Mouse (Mus musculus): ENCODE measurements around the gene Pspn. TPM values are rescaled to one million over a fixed set of nuclear protein-coding genes. Genes with fewer than 3 reads are reported as not detected.

The Pspn gene
- total and polyA plus RNA-seq, 2 experiments from 2014 or later = 0.37 TPM; not detected in 1

GRCm38 (mm10) chr17:56950915-56951314 lies 48.9 kb downstream of the Pspn start:
- Histone ChIP-seq H3K4me2 (ENCODE audit: low read depth, low read length, poor library complexity, severe bottlenecking) (no peak overlapping the region), H3K4me3 (ENCODE audit: low read depth, low read length) (no peak overlapping the region), H3K4me1 (ENCODE audit: insufficient read depth, low read length) (no peaks in the 10 kb centered on the region), H3K9me3 (ENCODE audit: low read length) (0 out of 2 replicates have a peak, but pooled peaks cover 4% of the 10 kb centered on the region), H3K36me3 (ENCODE audit: insufficient read depth, low read length) (no peaks in the 10 kb centered on the region), H3K9ac (replicated peaks; ENCODE audit: low read length, poor library complexity, severe bottlenecking) (no peak overlapping the region), H3K27ac (ENCODE audit: low read depth, low read length) (no peak overlapping the region), H3K27me3 (ENCODE audit: insufficient read depth, low read length) (no peaks in the 10 kb centered on the region)
- ATAC-seq (ENCODE audit: low FRiP score) (no peak), DNase-seq (ENCODE audit: low spot score) (no peak)
- 13% methylated on average over 3 of the region's 3 CpGs for WGBS
- TF ChIP-seq CTCF (IDR thresholded peaks at IDR 0.05) = peak; percentile 67

Other genes with a start within 250 kb of the Pspn start
- 12.5 and 13.4 TPM in 2 replicates for gene Nrtn, start 242.5 kb downstream of the Pspn start, total RNA-seq (2014; rRNA removed)
- 7.4 and 8.0 TPM in 2 replicates for gene Nrtn, start 242.5 kb downstream of the Pspn start, polyA plus RNA-seq (2015; fragmentation: Nextera tagmentation; extraction: Ambion mirVana)
- 91.0 and 93.8 TPM in 2 replicates for gene Dus3l, start 235.3 kb downstream of the Pspn start, total RNA-seq (2014; rRNA removed)
- gene Dus3l, start 235.3 kb downstream of the Pspn start, polyA plus RNA-seq (2015; fragmentation: Nextera tagmentation; extraction: Ambion mirVana) = 103 and 114 TPM in 2 replicates
- gene Prr22, start 229.8 kb downstream of the Pspn start, total RNA-seq (2014; rRNA removed) = 0.44 and 1.3 TPM in 2 replicates
- 0.61 and 1.1 TPM in 2 replicates for gene Prr22, start 229.8 kb downstream of the Pspn start, polyA plus RNA-seq (2015; fragmentation: Nextera tagmentation; extraction: Ambion mirVana)
- 5.1 and 5.7 TPM in 2 replicates for gene Rfx2, start 169.0 kb downstream of the Pspn start, total RNA-seq (2014; rRNA removed)
- gene Rfx2, start 169.0 kb downstream of the Pspn start, polyA plus RNA-seq (2015; fragmentation: Nextera tagmentation; extraction: Ambion mirVana) = 2.3 and 3.0 TPM in 2 replicates
- gene Acsbg2, start 125.6 kb downstream of the Pspn start, total RNA-seq (2014; rRNA removed) = 0.11 TPM in 1 of 2 replicates, not detected in the other
- gene Acsbg2, start 125.6 kb downstream of the Pspn start, polyA plus RNA-seq (2015; fragmentation: Nextera tagmentation; extraction: Ambion mirVana) = not detected in 2 replicates
- gene 1700061G19Rik, start 124.5 kb downstream of the Pspn start, total RNA-seq (2014; rRNA removed) = not detected in 2 replicates
- 0.45 and 0.72 TPM in 2 replicates for gene 1700061G19Rik, start 124.5 kb downstream of the Pspn start, polyA plus RNA-seq (2015; fragmentation: Nextera tagmentation; extraction: Ambion mirVana)
- gene Mllt1, start 64.6 kb downstream of the Pspn start, total RNA-seq (2014; rRNA removed) = 136 and 145 TPM in 2 replicates
- 60.2 and 63.5 TPM in 2 replicates for gene Mllt1, start 64.6 kb downstream of the Pspn start, polyA plus RNA-seq (2015; fragmentation: Nextera tagmentation; extraction: Ambion mirVana)
- gene Acer1, start 17.9 kb downstream of the Pspn start, total RNA-seq (2014; rRNA removed) = not detected in 2 replicates
- gene Acer1, start 17.9 kb downstream of the Pspn start, polyA plus RNA-seq (2015; fragmentation: Nextera tagmentation; extraction: Ambion mirVana) = not detected in 2 replicates
- gene Clpp, start 9.7 kb downstream of the Pspn start, total RNA-seq (2014; rRNA removed) = 126 and 139 TPM in 2 replicates
- gene Clpp, start 9.7 kb downstream of the Pspn start, polyA plus RNA-seq (2015; fragmentation: Nextera tagmentation; extraction: Ambion mirVana) = 158 and 170 TPM in 2 replicates
- gene Alkbh7, start 2.7 kb downstream of the Pspn start, total RNA-seq (2014; rRNA removed) = 44.3 and 64.8 TPM in 2 replicates
- gene Alkbh7, start 2.7 kb downstream of the Pspn start, polyA plus RNA-seq (2015; fragmentation: Nextera tagmentation; extraction: Ambion mirVana) = 75.5 and 75.8 TPM in 2 replicates
- 37.8 and 47.8 TPM in 2 replicates for gene Gtf2f1, start 11.3 kb upstream of the Pspn start, total RNA-seq (2014; rRNA removed)
- 66.4 and 67.5 TPM in 2 replicates for gene Gtf2f1, start 11.3 kb upstream of the Pspn start, polyA plus RNA-seq (2015; fragmentation: Nextera tagmentation; extraction: Ambion mirVana)
- gene Gm17949, start 11.5 kb upstream of the Pspn start, total RNA-seq (2014; rRNA removed) = 0.22 TPM in 1 of 2 replicates, not detected in the other
- 0.38 TPM in 2 replicates for gene Gm17949, start 11.5 kb upstream of the Pspn start, polyA plus RNA-seq (2015; fragmentation: Nextera tagmentation; extraction: Ambion mirVana)
- gene Khsrp, start 31.5 kb upstream of the Pspn start, total RNA-seq (2014; rRNA removed) = 73.6 and 76.9 TPM in 2 replicates
- gene Khsrp, start 31.5 kb upstream of the Pspn start, polyA plus RNA-seq (2015; fragmentation: Nextera tagmentation; extraction: Ambion mirVana) = 25.3 and 31.6 TPM in 2 replicates
- 0.85 TPM in 1 of 2 replicates, not detected in the other for gene Slc25a41, start 41.6 kb upstream of the Pspn start, total RNA-seq (2014; rRNA removed)
- not detected in 2 replicates for gene Slc25a41, start 41.6 kb upstream of the Pspn start, polyA plus RNA-seq (2015; fragmentation: Nextera tagmentation; extraction: Ambion mirVana)
- 6.2 and 8.5 TPM in 2 replicates for gene Crb3, start 59.1 kb upstream of the Pspn start, total RNA-seq (2014; rRNA removed)
- 3.5 and 5.1 TPM in 2 replicates for gene Crb3, start 59.1 kb upstream of the Pspn start, polyA plus RNA-seq (2015; fragmentation: Nextera tagmentation; extraction: Ambion mirVana)
- gene Slc25a23, start 59.8 kb upstream of the Pspn start, total RNA-seq (2014; rRNA removed) = 109 and 146 TPM in 2 replicates
- gene Slc25a23, start 59.8 kb upstream of the Pspn start, polyA plus RNA-seq (2015; fragmentation: Nextera tagmentation; extraction: Ambion mirVana) = 42.9 and 44.5 TPM in 2 replicates
- gene Dennd1c, start 78.5 kb upstream of the Pspn start, total RNA-seq (2014; rRNA removed) = 0.27 and 1.0 TPM in 2 replicates
- 1.9 and 2.3 TPM in 2 replicates for gene Dennd1c, start 78.5 kb upstream of the Pspn start, polyA plus RNA-seq (2015; fragmentation: Nextera tagmentation; extraction: Ambion mirVana)
- 186 and 206 TPM in 2 replicates for gene Tubb4a, start 87.8 kb upstream of the Pspn start, total RNA-seq (2014; rRNA removed)
- gene Tubb4a, start 87.8 kb upstream of the Pspn start, polyA plus RNA-seq (2015; fragmentation: Nextera tagmentation; extraction: Ambion mirVana) = 408 and 417 TPM in 2 replicates
- 2.2 and 3.8 TPM in 2 replicates for gene Tnfsf9, start 105.3 kb upstream of the Pspn start, total RNA-seq (2014; rRNA removed)
- 3.6 and 4.5 TPM in 2 replicates for gene Tnfsf9, start 105.3 kb upstream of the Pspn start, polyA plus RNA-seq (2015; fragmentation: Nextera tagmentation; extraction: Ambion mirVana)
- 0.82 TPM in 1 of 2 replicates, not detected in the other for gene Cd70, start 149.8 kb upstream of the Pspn start, total RNA-seq (2014; rRNA removed)
- 1.2 and 1.4 TPM in 2 replicates for gene Cd70, start 149.8 kb upstream of the Pspn start, polyA plus RNA-seq (2015; fragmentation: Nextera tagmentation; extraction: Ambion mirVana)
- not detected in 2 replicates for gene Tnfsf14, start 194.2 kb upstream of the Pspn start, total RNA-seq (2014; rRNA removed)
- not detected in 2 replicates for gene Tnfsf14, start 194.2 kb upstream of the Pspn start, polyA plus RNA-seq (2015; fragmentation: Nextera tagmentation; extraction: Ambion mirVana)
- gene C3, start 228.1 kb upstream of the Pspn start, total RNA-seq (2014; rRNA removed) = 0.49 and 8.6 TPM in 2 replicates
- 1.7 and 2.9 TPM in 2 replicates for gene C3, start 228.1 kb upstream of the Pspn start, polyA plus RNA-seq (2015; fragmentation: Nextera tagmentation; extraction: Ambion mirVana)
- gene Gpr108, start 248.4 kb upstream of the Pspn start, total RNA-seq (2014; rRNA removed) = 19.2 and 20.9 TPM in 2 replicates
- 22.6 and 23.1 TPM in 2 replicates for gene Gpr108, start 248.4 kb upstream of the Pspn start, polyA plus RNA-seq (2015; fragmentation: Nextera tagmentation; extraction: Ambion mirVana)
- 3.8 and 5.5 TPM in 2 replicates for gene Trip10, start 249.4 kb upstream of the Pspn start, total RNA-seq (2014; rRNA removed)
- 5.4 and 5.5 TPM in 2 replicates for gene Trip10, start 249.4 kb upstream of the Pspn start, polyA plus RNA-seq (2015; fragmentation: Nextera tagmentation; extraction: Ambion mirVana)

All from midbrain, postnatal 0 days (tissue).